Comparison of ENCODE assay signal across 11 mouse cellular contexts in the genomic region with DNA sequence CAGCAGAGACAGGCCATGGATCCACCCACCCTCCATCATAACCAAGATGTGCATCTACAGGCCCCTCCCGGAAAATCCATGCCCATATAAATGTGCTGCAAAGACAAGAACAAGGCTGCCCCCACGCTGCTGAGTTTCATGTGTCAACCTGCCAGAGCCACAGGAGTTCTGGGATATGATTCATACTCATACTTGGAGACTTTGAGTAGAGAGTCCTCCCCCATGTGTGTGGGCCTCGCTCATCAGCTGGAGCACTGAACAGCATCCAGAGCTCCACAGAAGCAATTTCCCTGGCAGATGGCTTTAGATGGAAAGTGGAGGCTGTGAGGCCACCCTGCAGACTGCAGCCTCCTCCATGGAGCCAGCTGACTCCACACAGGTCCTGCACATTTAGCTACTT. TPM values are rescaled to one million over a fixed set of nuclear protein-coding genes. Genes with fewer than 3 reads are reported as not detected.
A peak's percentile ranks its signal among the peaks of the same experiment; 100 is the strongest.
DNase-seq lines count a peak whose midpoint lies in the region.
"Had no signal": no experiment of that assay in that cellular context is flagged by ENCODE, and none has a peak within 500 bp of the region (broad histone marks: within the 10 kb centered on the region; RNA-seq: fewer than 3 reads in every experiment).

No protein-coding gene starts in this region.

- peak; percentile 47 for DNase-seq in urinary bladder, postnatal 14 days (ENCODE audit: low spot score)
- no peak for DNase-seq in urinary bladder, postnatal 10 days (ENCODE audit: low spot score)
- peak; percentile 10 for DNase-seq in gonadal fat pad, adult 2 months (ENCODE audit: low read depth)
- peak; percentile 86 for DNase-seq in left cerebral cortex, adult 11 months (ENCODE audit: low spot score)
- DNase-seq in telencephalon, adult 2 months (ENCODE audit: low read depth, low spot score) = peak; percentile 97
- DNase-seq in kidney, postnatal 4 days = no peak
- no peak for DNase-seq in thymus, postnatal 14 days
- DNase-seq in spleen, postnatal 36 days (ENCODE audit: low spot score in 2 of 2) = no peak

RNA-seq across cellular contexts. Expression of a gene that starts 10.9 kb away (rescaled TPM):
- polyA plus RNA-seq in gonadal fat pad, adult 2 months (2012; rRNA removed) = 0.38 and 0.72 TPM in 2 replicates
- polyA plus RNA-seq: embryonic facial prominence, embryonic 12.5 days; hindbrain, embryonic 15.5 days; neural tube, embryonic 15.5 days had no signal

Comparison
In these comparisons a context has a peak if more than half of its experiments do, and no peak if none do; other contexts are left out.
1. DNase-seq: peak in urinary bladder, postnatal 14 days (single experiment), gonadal fat pad, adult 2 months (single experiment), left cerebral cortex, adult 11 months (single experiment) and telencephalon, adult 2 months (single experiment); none in urinary bladder, postnatal 10 days (single experiment), kidney, postnatal 4 days (0 of 2), thymus, postnatal 14 days (single experiment) and spleen, postnatal 36 days (0 of 2).